Mouse (Mus musculus): ENCODE data around the gene S100b.

Gene S100b

DNA sequence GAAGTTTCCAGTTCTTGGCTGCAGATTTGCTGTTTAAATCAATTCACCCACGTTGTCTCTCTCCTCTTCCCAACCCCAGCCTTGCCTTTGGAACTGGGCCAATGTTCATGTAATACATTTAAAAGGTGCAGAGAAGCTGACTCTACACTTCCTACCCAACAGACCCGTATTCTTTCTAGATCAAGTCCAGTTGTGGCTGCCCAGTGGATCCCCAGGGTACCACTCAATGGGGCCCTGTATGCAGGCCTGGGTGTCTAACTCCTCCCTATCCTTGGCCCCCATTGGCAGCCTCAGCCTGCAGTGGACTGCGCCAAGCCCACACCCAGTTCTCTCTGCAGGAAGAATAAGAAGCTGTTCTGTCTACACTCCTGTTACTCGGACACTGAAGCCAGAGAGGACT is at the start of gene S100b:
S100b (plus strand) TSS at position 318 of the 400 bp plus-strand sequence.
- DNase-seq = peak; percentile 59

DNA sequence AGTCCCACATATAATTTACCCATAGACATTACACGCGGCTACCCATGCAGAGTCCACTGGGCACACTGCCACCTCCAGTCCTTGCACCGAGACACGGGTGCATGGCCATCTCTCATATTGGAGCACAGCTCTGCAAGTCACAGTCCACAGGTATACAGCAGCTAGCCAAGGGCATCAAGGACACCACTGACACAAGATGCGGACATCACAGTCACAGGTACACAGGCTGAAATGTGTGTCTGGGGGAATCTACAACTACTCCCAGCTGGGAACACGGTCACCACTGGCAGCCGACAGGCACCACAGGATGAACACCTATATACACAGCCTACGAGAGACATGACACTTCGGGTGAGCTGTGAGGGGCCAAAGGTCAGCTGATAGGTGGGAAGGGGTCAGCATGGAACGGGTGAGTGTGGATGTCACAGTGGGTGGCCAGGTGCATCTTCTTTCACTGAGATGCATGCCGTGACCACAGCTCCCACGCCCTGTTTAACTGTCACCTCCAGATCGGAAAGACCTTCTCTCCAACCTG is 46.3 kb upstream of the S100b start:
- DNase-seq = no peak

DNA sequence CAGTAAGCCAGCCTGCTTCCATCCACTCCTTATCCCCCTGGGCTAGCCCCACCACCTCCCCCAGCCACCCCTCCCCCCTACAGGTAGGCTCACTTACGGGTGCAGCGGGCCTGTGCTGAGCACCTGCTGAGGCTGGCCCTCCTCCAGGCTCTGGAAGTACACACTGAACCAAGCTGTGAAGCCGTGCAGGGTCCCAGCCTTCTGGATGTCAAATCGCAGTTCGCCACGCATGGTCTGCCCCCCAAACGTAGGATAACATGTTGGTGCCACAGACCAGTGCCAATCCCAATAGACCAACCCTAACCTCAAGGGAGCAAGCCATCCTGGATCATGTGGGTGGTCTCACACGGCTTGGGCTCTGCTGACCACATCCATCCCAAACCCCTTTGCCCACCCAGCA is 44.4 kb upstream of the S100b start:
- DNase-seq = no peak

DNA sequence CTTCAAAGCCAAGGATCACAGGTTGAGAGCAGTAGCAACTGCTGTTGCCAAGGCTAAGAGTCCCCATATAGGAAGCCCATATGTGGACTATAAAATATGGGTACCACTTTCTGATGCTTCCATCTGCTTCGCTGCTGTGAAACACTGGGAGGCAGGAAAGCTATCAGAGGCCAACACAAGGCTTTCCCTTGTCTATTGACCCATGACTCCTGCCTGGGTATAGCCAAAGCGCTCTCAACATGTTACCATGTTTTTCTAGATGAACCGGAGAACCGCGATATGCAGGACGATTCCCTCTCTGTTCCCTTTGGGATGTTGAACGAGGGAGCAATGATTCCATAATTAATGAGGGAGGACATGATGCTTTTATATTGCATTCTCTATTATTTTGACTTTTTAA is 42.8 kb upstream of the S100b start:
- no peak for DNase-seq

DNA sequence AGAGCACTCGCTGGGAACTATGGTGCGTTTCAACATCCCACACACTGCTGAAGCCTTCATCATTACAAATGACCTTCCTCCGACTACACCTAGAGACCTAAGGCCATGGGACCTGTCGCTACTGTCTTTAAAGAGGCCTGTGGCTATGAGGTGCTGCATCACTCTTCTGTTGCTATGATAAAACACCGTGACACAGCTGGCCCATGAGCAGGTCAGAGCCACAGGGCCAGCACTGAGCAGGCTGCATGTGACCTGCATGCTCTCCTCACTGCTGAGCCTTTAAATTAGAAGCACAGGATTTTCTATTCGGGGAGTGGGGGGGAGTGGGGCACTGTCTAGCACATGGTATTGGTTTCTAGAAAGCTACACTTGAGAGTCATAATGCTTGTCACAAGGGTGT is 41.5 kb upstream of the S100b start:
- no peak for DNase-seq

DNA sequence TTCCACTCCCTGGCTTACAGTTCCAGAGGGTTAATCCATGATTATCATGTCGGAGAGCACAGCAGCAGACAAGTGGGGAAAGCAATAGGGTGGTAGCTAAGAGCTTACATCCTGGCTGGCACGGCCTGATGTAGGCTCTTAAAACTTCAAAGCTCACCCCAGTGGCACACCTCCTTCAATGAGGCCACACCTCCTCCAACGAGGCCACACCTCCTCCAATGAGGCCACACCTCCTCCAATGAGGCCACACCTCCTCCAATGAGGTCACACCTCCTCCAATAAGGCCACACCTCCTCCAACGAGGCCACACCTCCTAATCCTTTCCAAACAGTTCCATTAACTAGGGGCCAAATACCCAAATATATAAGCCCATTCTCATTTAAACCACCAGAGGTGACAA is 39.5 kb upstream of the S100b start:
- no peak for DNase-seq

DNA sequence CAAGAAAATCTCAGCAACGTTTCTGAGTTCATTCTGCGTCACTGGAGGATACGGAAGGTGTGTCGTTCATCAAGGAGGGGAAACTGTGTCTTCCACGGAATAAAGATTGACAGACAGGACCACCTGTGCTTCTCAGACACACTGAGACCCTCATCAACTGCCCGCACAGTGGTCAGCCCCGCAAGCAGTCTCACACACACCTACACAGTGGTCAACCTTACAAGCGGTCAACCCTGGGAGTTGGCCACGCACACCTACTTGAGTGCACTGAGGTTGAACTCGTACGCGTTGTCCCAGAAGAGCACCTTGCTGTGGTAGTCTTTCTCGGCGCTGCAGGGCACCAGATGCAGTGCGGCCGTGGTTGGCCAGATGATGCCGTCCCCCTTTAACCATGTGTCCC is 36.6 kb upstream of the S100b start:
- DNase-seq = no peak

DNA sequence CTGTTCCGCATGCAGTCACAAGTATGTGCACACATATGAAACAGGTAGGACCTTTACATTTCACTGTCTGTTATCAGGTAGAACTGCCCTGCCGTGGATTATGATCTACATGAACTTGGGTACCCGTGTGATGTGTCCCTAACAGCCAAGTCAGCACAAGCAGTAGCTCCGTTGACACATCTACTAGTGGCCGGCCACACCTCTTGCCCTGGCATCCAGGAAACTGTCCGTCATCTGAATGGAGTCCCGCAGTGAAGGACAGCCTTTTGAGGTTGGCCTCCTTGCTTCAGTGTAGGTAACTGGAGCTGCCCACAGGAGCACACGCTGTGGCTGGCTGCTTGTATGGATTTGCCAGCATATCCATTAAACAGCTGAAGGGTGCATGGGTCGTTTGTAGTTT is 35.4 kb upstream of the S100b start:
- no peak for DNase-seq

DNA sequence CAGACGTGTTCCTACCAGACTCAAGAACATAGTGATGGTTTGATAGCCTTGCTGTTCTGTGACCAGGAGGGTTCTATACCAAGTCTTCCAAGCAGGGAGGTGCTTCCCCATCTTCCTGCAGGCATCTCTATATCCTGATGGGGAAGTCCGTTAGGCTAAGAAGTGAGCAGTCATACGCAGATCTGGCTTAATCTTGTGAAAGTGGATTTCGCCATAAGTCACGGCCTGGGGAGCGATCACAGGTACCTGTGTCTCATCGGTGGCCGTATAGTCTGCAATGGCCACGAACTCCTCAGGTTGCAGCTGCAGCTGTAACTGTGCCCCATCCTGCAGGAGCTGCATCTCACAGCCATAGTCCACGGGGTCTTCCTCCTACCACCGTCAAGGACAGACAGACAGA is 27.7 kb upstream of the S100b start:
- DNase-seq = no peak

DNA sequence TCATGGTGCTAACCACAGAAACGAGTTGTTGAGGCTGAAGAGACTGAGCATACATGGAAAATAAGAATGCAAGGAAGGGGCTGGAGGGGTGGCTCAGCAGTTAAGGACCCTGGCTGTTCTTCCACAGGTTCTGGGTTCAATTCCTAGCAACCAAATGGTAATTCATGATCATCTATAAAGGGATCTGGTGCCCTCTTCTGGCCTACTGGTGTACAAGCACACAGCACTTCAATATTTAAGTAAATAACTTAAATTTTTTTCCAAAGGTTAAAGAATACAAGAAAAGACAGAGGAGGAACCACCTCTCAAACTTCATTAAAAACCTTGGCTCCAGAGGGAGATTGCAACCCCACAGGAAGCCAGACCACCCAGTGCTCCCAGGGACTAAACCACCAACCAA is 24.0 kb upstream of the S100b start:
- no peak for DNase-seq

DNA sequence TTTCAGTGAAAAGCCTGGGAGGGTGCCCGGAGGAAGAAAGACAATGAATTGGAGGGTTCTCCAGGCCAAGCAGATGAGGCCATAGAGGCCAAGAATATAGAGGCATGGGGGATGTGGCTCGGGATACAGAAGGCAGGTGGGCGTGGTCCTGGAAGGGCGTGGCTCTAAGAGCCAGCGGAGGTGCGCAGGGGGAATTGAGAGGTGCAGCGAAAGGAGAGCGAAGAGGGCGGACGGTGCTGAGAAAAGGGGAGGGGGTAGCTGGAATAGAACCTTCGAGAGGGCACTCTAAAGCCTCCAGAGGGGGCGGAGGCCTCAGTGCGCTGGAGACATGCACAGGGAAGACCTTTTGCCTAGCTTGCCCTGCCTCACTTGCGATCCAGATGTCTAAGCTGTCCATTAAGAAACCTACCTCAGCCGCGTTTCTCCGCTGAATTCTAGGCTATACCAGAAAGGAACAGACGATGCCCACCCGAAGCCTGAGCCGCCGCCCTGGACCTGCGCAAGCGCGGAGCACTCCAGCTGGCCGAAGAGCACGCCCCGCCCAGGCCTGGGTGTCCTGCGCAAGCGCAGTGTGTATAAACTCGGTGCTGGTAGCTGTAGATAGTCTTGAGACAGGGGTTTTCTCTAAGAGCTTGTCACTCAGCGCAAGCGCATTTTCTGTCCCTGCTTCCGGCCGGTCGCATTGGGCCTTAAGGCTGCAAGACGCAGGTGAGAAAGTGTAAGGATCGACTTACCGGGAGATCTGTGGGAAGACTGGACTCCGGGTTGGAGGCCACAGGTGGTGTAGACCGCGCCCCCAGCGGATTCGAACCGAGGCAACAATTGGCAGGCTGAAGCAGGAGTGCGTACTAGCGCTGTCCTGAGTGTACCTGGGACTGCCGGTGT is 16.1 kb upstream of the S100b start, which contains the start of gene Prmt2:
Prmt2 (minus strand) TSS at position 525 of the 885 bp plus-strand sequence.
- DNase-seq = peak; percentile 90

DNA sequence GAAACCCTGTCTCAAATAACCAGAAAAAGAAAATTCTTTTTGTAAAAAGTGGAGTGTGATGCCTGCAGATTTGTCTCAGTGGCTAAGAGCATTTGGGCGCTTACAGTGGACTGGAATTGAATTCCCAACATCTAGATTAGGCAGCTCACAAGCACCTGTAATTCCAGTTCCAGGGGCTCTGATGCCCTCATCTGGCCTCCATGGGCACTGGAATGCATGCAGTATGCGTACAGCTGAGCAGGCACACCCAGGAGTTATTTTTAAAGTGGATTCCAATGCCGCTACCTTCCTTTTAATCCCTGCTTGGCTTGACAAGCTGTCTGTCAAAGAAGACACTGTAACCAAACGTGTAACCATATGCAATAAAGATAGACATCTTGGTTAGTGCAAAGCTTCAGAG is 14.3 kb upstream of the S100b start:
- no peak for DNase-seq

DNA sequence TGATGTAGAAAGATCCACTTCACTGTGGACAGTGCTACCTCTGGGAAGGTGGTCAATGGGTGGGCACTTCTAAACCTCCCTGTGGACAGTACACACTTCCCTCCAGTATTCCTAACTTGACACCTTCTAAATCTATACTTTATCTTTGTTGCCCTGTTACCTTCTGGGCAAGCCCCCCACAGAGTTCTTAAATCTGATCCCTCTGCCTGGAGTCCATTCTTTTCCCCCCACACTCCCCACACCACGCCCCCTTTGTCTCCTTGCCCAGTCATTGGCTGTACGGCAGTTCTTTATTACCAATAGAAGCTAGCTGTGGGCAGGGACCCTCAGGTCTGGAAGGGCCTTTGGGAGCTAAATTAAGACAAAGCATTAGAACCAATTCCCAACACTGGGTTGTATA is 8.5 kb upstream of the S100b start:
- DNase-seq = no peak

DNA sequence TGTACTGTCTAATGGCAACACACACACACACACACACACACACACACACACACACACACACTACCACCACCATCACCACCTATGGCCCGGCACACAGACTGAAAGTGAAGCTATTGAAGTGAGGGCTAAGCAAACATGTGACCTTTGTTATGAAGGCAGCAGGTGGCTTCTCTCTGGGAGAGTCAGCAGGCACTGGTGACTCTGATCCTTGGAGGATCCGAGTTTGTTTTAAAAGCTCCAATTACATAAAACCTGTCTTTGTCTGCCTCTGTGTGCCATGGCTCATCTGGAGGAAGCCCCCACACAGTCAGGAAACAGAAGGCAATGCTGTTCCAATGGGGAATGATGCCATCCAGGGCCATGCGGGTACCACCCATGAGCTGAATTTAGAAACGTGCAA is 7.1 kb upstream of the S100b start:
- DNase-seq = peak; percentile 44

DNA sequence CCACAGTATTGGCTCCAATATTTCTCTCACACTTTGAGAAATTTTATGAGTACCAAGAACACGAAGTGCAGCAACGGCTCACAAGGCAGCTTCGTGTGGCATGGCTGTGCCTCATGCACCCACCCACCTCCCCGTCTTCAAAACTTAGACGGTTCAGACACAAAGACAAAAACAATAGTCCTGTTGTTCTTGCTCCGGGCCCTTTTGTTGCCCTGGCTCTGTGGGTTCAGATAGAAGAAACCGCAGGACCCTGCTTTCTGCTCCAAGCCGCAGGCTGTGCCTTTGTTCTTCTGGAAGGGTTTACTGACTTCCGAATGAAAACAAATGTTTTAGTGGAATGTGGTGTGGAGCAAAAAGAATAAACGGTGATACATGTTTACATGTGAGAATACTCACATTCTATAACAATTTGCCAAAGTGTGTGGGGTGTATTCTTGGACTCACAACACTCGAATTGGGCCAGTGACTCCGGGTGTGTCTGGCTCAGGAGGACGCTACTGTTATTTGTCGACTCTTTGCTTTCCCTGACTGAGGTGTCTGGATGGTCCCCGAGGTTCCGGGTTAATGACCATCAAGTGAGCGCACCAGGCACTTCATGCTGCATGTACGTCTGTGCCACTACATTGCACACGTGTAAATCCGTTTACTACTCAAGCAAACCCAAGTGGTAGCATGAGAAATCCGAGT is 5.5 kb upstream of the S100b start:
- DNase-seq = no peak

DNA sequence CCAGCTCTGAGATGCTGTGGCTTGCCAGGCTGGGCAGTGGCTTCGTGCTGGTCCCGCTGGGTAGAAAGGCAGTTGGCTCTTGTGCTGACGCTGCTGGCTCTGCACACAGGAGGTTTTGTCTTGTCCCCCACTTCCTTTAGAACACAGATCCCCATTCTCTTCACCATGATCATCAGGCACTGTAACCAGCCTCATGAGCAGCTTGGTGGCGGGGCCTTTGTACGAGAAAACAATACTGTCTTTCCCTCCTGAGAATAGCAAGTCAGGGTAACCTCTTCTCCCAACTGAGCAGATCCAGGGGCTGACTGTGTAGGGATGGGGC is 5.0 kb upstream of the S100b start:
- peak; percentile 69 for DNase-seq

DNA sequence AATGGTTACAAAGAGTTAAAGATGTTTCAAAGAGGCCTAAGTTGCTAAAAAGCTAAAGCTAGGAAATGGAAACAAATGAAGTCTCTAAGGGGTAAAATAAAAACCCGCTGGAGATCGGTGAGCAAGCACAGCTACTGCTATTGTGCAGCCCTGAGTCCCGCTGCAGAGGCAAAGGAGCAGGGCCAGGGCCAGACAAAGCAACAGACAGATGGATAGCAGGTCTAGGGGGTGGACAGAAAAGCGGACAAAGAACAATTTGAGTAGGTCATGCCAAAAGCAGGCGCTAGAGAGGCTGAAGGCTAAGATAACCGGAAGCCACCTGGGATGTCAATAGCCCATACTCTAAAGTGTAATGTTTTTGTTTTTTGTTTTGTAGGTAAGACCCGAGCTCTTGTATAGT is 2.8 kb upstream of the S100b start:
- DNase-seq = no peak

DNA sequence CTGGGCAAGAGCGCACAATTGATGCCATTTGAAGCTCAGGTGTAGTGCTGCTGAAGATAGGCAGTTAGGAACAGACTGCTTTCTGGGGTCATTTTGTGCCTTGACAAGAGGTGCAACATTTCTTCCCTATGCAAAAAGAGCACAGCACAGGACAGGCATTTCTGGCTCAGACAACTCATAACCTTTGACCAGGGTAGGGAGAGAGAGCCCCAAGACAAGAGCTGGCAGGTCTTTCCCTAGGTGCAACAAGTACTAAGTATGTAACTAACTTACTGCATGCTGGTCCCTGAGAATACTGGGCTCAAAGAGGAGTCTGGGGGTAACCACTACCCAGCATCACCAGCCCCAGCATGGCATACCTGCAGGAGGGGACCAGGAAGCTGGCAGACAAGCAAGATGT is 574 bp upstream of the S100b start:
- no peak for DNase-seq

DNA sequence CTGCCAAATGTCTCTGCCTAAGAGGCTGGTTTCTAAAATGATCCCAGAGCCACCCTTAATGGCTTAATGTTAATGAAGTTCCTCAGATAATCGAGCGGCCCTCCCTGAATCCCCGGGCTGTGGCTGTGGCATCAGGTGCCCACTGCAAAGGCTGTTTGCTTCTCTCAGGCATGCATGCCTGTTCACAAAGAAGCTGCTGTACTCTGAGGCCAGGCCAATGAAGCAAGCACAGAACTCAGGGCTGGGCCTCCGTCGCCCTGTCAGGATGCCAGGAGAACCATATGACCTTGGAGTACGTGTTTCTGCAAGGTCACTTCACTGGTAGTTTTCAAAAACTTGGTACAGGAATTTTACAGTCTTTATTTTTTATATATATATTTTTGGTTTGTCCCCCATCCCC is 2.0 kb downstream of the S100b start:
- no peak for DNase-seq

DNA sequence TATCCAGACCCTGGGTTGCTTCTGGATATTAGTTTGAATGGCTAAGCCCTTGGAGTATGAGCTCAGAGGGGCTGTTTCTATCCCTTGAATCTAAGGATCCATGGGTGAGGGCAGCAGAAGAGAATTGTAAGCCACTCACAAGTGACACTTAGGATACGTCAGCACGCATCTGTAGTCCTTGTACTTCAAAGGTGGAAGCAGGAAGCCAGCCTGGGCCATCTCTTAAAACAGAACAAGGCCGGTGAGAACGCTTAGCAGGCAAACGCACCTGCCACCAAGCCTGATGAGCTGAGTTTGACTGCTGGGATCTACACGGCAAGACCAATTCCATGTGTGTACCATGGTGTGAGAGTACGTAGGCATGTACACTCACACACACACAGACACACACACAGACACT is 3.6 kb downstream of the S100b start:
- no peak for DNase-seq

DNA sequence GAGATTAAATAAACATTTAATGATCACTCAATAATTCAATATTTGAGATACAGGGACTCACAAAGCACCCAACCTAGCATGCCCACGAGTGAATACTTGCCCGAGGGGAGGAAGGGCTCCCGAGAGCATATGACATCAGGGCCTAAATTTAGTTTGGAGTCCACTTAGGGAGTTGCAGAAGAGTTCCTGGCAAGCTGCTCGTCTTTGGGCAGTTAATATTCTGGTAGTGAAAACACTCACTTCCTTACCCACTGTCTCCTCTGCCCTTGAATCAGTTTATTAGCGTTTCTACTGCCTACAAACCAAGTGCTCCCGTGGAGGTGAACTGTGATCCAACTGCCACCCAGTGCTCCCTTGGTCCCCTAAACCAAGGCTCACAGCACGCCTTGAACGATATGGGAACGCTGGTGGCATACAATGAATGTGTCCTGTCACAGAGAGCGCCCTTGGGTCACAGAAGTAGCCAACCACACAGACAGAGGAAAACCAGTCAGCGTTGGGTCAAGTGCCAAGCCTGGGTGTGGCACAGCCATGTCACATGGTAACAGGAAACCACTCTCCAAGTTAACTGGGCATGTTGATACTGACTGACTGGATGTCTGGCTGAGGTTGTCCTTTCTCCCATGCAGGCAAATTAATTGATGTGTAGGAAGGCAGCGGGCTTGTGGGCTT is 4.2 kb downstream of the S100b start:
- DNase-seq = peak; percentile 76

DNA sequence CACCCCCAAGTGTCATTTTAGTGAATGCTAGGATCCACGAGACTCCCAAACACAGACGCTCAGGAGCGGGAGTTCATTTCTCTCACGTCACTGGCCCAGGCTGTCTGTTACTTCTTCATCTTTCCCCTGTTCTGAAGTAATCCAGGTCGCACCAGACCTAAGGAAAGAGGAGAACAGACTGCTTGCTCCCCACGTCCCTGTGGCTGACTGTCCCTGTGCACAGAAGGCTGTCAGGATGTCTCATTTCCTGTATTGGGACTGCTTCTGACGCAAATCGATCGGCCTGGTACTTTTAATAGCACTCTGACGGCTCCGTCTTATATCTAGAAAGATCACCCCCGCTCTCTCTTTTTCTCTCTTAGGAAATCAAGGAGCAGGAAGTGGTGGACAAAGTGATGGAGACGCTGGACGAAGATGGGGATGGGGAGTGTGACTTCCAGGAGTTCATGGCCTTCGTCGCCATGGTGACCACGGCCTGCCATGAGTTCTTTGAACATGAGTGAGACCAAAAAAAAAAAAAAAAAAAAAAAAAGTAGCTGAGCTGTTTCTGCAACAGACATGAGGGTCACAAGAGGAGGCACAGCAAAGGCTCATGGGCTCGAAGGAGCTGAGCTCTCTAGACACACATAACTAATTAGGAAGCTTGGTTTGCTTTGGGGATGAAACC is 6.0 kb downstream of the S100b start:
- DNase-seq = peak; percentile 51

DNA sequence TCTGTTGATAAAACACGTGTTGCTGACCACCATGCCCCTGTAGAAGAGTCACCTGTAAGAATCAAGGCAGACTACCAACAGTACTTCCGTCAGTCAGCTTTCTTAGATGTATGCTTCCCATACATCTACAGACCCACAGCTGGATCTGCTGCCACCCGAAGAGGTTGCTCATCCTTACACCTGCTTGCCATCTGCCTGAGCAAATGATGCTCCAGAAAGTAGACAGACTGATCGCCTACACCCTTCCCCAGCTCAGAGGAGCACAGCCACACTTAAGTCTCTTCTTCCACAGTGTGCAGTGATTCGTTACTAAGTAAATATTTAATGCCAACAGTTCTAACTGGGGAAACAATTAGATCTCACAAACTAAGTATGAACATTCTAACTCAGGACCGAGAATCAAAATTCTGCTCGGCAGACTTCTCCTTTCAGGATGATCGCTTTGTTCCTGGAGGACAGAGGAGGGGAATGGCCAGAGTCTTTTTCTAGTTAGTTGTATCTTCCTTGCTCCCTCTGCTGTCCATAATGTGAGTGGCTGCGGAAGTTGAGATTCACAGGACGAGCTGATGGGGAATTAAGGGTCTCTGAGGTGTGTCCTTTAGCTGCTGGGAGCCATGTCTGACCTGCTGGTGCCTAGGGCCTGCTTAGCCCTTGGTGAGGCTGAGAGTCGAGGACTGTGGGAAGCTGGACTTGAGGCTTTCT is 6.9 kb downstream of the S100b start:
- peak; percentile 53 for DNase-seq
